Mouse (Mus musculus): ENCODE measurements at regions not wholly inside any gene's neighbourhood (a gene's known extent, or its start where the extent isn't known, plus 50 kb on each side); places are given as distances from the start of the nearest gene placed in this dataset.

- Histone ChIP-seq H3K4me3 (ENCODE audit: low read depth, low read length) (no peak overlapping the region), H3K4me2 (no peak overlapping the region), H3K27ac (ENCODE audit: low read depth, low read length) (no peak overlapping the region), H3K36me3 (ENCODE audit: control insufficient read depth, insufficient read depth, low read length) (no peaks in the 10 kb centered on the region), H3K4me1 (ENCODE audit: control insufficient read depth, insufficient read depth, low read length) (no peaks in the 10 kb centered on the region), H3K9me3 (ENCODE audit: control insufficient read depth, low read length) (no peaks in the 10 kb centered on the region), H3K9ac (ENCODE audit: low read length) (no peak overlapping the region), H3K27me3 (ENCODE audit: control insufficient read depth, insufficient read depth, low read length) (no peaks in the 10 kb centered on the region)
- ATAC-seq (ENCODE audit: low FRiP score): no peak
- 87% methylated on average over 5 of the region's 5 CpGs for WGBS
- DNase-seq (ENCODE audit: low spot score, missing footprints): no peak
Measured at GRCm38 (mm10) chr3:35387386-35387785, 366.5 kb upstream of the Atp11b start.

GRCm38 (mm10) chr3:35392657-35393056, 361.2 kb upstream of the Atp11b start:
- H3K27ac ChIP-seq (ENCODE audit: low read depth, low read length): no peak overlapping the region
- H3K4me1 ChIP-seq (ENCODE audit: control insufficient read depth, insufficient read depth, low read length): no peaks in the 10 kb centered on the region
- ATAC-seq (ENCODE audit: low FRiP score) (no peak), DNase-seq (ENCODE audit: low spot score, missing footprints) (no peak)
- H3K4me2 ChIP-seq: no peak overlapping the region
- H3K36me3 ChIP-seq (ENCODE audit: control insufficient read depth, insufficient read depth, low read length): no peaks in the 10 kb centered on the region
- no peaks in the 10 kb centered on the region for H3K27me3 ChIP-seq (ENCODE audit: control insufficient read depth, insufficient read depth, low read length)
- WGBS: 90% methylated on average over 2 of the region's 2 CpGs
- no peak overlapping the region for H3K9ac ChIP-seq (ENCODE audit: low read length)
- H3K4me3 ChIP-seq (ENCODE audit: low read depth, low read length): no peak overlapping the region
- no peaks in the 10 kb centered on the region for H3K9me3 ChIP-seq (ENCODE audit: control insufficient read depth, low read length)

GRCm38 (mm10) chr3:35400213-35400612, 353.7 kb upstream of the Atp11b start:
- Histone ChIP-seq H3K9me3 (ENCODE audit: control insufficient read depth, low read length) (no peaks in the 10 kb centered on the region), H3K36me3 (ENCODE audit: control insufficient read depth, insufficient read depth, low read length) (no peaks in the 10 kb centered on the region), H3K9ac (ENCODE audit: low read length) (no peak overlapping the region), H3K4me3 (ENCODE audit: low read depth, low read length) (no peak overlapping the region), H3K27ac (ENCODE audit: low read depth, low read length) (no peak overlapping the region), H3K27me3 (ENCODE audit: control insufficient read depth, insufficient read depth, low read length) (no peaks in the 10 kb centered on the region), H3K4me2 (no peak overlapping the region), H3K4me1 (ENCODE audit: control insufficient read depth, insufficient read depth, low read length) (peaks cover 7% of the 10 kb centered on the region)
- no peak for DNase-seq (ENCODE audit: low spot score, missing footprints)
- ATAC-seq (ENCODE audit: low FRiP score): no peak
- 69% methylated on average over 6 of the region's 6 CpGs for WGBS

GRCm38 (mm10) chr3:35402666-35403065, 351.2 kb upstream of the Atp11b start:
- WGBS: 90% methylated on average over 10 of the region's 10 CpGs
- no peak for ATAC-seq (ENCODE audit: low FRiP score)

GRCm38 (mm10) chr3:35403952-35404351, 350.0 kb upstream of the Atp11b start:
- Histone ChIP-seq H3K27ac (ENCODE audit: low read depth, low read length) (peak overlapping the region; percentile 86), H3K36me3 (ENCODE audit: control insufficient read depth, insufficient read depth, low read length) (no peaks in the 10 kb centered on the region), H3K9me3 (ENCODE audit: control insufficient read depth, low read length) (no peaks in the 10 kb centered on the region), H3K4me3 (ENCODE audit: low read depth, low read length) (no peak overlapping the region), H3K4me2 (no peak overlapping the region), H3K9ac (ENCODE audit: low read length) (peak overlapping the region; percentile 28; the same call in 1 of the 2 replicates), H3K4me1 (ENCODE audit: control insufficient read depth, insufficient read depth, low read length) (peaks cover 7% of the 10 kb centered on the region), H3K27me3 (ENCODE audit: control insufficient read depth, insufficient read depth, low read length) (no peaks in the 10 kb centered on the region)
- ATAC-seq (ENCODE audit: low FRiP score) (peak; percentile 59), DNase-seq (ENCODE audit: low spot score, missing footprints) (peak; percentile 88)
- WGBS: 42% methylated on average over 5 of the region's 5 CpGs

More at GRCm38 (mm10) chr3:35402666-35403065, 351.2 kb upstream of the Atp11b start:
- Histone ChIP-seq H3K4me2 (no peak overlapping the region), H3K4me1 (ENCODE audit: control insufficient read depth, insufficient read depth, low read length) (peaks cover 7% of the 10 kb centered on the region), H3K27ac (ENCODE audit: low read depth, low read length) (peak overlapping the region; percentile 86), H3K27me3 (ENCODE audit: control insufficient read depth, insufficient read depth, low read length) (no peaks in the 10 kb centered on the region), H3K9me3 (ENCODE audit: control insufficient read depth, low read length) (no peaks in the 10 kb centered on the region), H3K36me3 (ENCODE audit: control insufficient read depth, insufficient read depth, low read length) (no peaks in the 10 kb centered on the region), H3K9ac (ENCODE audit: low read length) (no peak overlapping the region; the same call in 1 of the 2 replicates), H3K4me3 (ENCODE audit: low read depth, low read length) (no peak overlapping the region)
- peak; percentile 77 for DNase-seq (ENCODE audit: low spot score, missing footprints)

- ATAC-seq (ENCODE audit: low FRiP score) (peak; percentile 83), DNase-seq (ENCODE audit: low spot score, missing footprints) (peak; percentile 97)
- Histone ChIP-seq H3K4me3 (ENCODE audit: low read depth, low read length) (no peak overlapping the region), H3K27me3 (ENCODE audit: control insufficient read depth, insufficient read depth, low read length) (no peaks in the 10 kb centered on the region), H3K4me1 (ENCODE audit: control insufficient read depth, insufficient read depth, low read length) (peaks cover 7% of the 10 kb centered on the region), H3K9ac (ENCODE audit: low read length) (peak overlapping the region; percentile 34; the same call in 1 of the 2 replicates), H3K4me2 (no peak overlapping the region), H3K27ac (ENCODE audit: low read depth, low read length) (peak overlapping the region; percentile 86), H3K36me3 (ENCODE audit: control insufficient read depth, insufficient read depth, low read length) (no peaks in the 10 kb centered on the region), H3K9me3 (ENCODE audit: control insufficient read depth, low read length) (no peaks in the 10 kb centered on the region)
- WGBS: 3% methylated on average over 10 of the region's 10 CpGs
Measured at GRCm38 (mm10) chr3:35404492-35405390, 349.2 kb upstream of the Atp11b start.

- Histone ChIP-seq H3K27ac (ENCODE audit: low read depth, low read length) (peak overlapping the region; percentile 86), H3K27me3 (ENCODE audit: control insufficient read depth, insufficient read depth, low read length) (no peaks in the 10 kb centered on the region), H3K9me3 (ENCODE audit: control insufficient read depth, low read length) (no peaks in the 10 kb centered on the region), H3K9ac (ENCODE audit: low read length) (no peak overlapping the region), H3K4me1 (ENCODE audit: control insufficient read depth, insufficient read depth, low read length) (peaks cover 7% of the 10 kb centered on the region), H3K4me2 (no peak overlapping the region), H3K4me3 (ENCODE audit: low read depth, low read length) (no peak overlapping the region), H3K36me3 (ENCODE audit: control insufficient read depth, insufficient read depth, low read length) (no peaks in the 10 kb centered on the region)
- 52% methylated on average over 14 of the region's 14 CpGs for WGBS
- DNase-seq (ENCODE audit: low spot score, missing footprints) (peak; percentile 97), ATAC-seq (ENCODE audit: low FRiP score) (peak; percentile 71)
Measured at GRCm38 (mm10) chr3:35405621-35406079, 348.3 kb upstream of the Atp11b start.

- Histone ChIP-seq H3K27me3 (ENCODE audit: control insufficient read depth, insufficient read depth, low read length) (no peaks in the 10 kb centered on the region), H3K4me1 (ENCODE audit: control insufficient read depth, insufficient read depth, low read length) (no peaks in the 10 kb centered on the region), H3K4me3 (ENCODE audit: low read depth, low read length) (no peak overlapping the region), H3K27ac (ENCODE audit: low read depth, low read length) (no peak overlapping the region), H3K36me3 (ENCODE audit: control insufficient read depth, insufficient read depth, low read length) (no peaks in the 10 kb centered on the region), H3K9ac (ENCODE audit: low read length) (no peak overlapping the region), H3K4me2 (no peak overlapping the region), H3K9me3 (ENCODE audit: control insufficient read depth, low read length) (no peaks in the 10 kb centered on the region; the same call in 1 of the 2 replicates)
- 88% methylated on average over 1 of the region's 1 CpGs for WGBS
- ATAC-seq (ENCODE audit: low FRiP score) (no peak), DNase-seq (ENCODE audit: low spot score, missing footprints) (no peak)
Measured at GRCm38 (mm10) chr3:35437687-35438086, 316.2 kb upstream of the Atp11b start.

GRCm38 (mm10) chr3:35462858-35463257, 291.0 kb upstream of the Atp11b start:
- DNase-seq (ENCODE audit: low spot score, missing footprints) (peak; percentile 81), ATAC-seq (ENCODE audit: low FRiP score) (0 out of 2 replicates have a peak, but pooled peaks have one; percentile 64)
- WGBS: 13% methylated on average over 4 of the region's 4 CpGs
- Histone ChIP-seq H3K4me3 (ENCODE audit: low read depth, low read length) (no peak overlapping the region), H3K4me2 (no peak overlapping the region), H3K27ac (ENCODE audit: low read depth, low read length) (no peak overlapping the region), H3K4me1 (ENCODE audit: control insufficient read depth, insufficient read depth, low read length) (peaks cover 10% of the 10 kb centered on the region), H3K9me3 (ENCODE audit: control insufficient read depth, low read length) (no peaks in the 10 kb centered on the region), H3K36me3 (ENCODE audit: control insufficient read depth, insufficient read depth, low read length) (no peaks in the 10 kb centered on the region), H3K27me3 (ENCODE audit: control insufficient read depth, insufficient read depth, low read length) (no peaks in the 10 kb centered on the region), H3K9ac (ENCODE audit: low read length) (no peak overlapping the region)

Data from midbrain, embryonic 11.5 days (tissue).